Mouse (Mus musculus) hematopoietic stem cell, adult 5-6 weeks (primary cell): ENCODE measurements at regions not wholly inside any gene's neighbourhood (a gene's known extent, or its start where the extent isn't known, plus 50 kb on each side); places are given as distances from the start of the nearest gene placed in this dataset.
"Not testable (repeated sequence)": the region's sequence is repeated elsewhere in the genome, so short reads cannot be mapped to it uniquely, and the experiment has no call there.

Experiments
- ATAC-seq, 2 experiments: fragments of 125-278 bp in 1 of 2; replicated peaks in 1 of 2; 2 replicates each; pipeline ENCODE4 v1.8.0; 2016 to 2017; ENCODE audit warnings: inconsistent platforms in 2 of 2, mild to moderate bottlenecking in 2 of 2, moderate number of reproducible peaks in 2 of 2, low read depth in 1 of 2, moderate TSS enrichment in 1 of 2; ENCODE audit not compliant: low FRiP score in 2 of 2, poor library complexity in 2 of 2, severe bottlenecking in 2 of 2, insufficient read depth in 1 of 2, low TSS enrichment in 1 of 2

- not testable (repeated sequence) for ATAC-seq
Measured at GRCm38 (mm10) chr3:21735688-21736087, 340.8 kb upstream of the Tbl1xr1 start.

- no peak for ATAC-seq
Measured at GRCm38 (mm10) chr3:21739720-21740119, 336.7 kb upstream of the Tbl1xr1 start.

- ATAC-seq: no peak
Measured at GRCm38 (mm10) chr3:21744107-21744506, 332.3 kb upstream of the Tbl1xr1 start.

- ATAC-seq: no peak
Measured at GRCm38 (mm10) chr3:21760516-21761218, 315.8 kb upstream of the Tbl1xr1 start.

- no peak for ATAC-seq
Measured at GRCm38 (mm10) chr3:21761219-21761600, 315.2 kb upstream of the Tbl1xr1 start.

- ATAC-seq: peak; percentile 62 to 80
Measured at GRCm38 (mm10) chr3:21761909-21762308, 314.5 kb upstream of the Tbl1xr1 start.

GRCm38 (mm10) chr3:21768081-21768480, 308.4 kb upstream of the Tbl1xr1 start:
- no peak for ATAC-seq

GRCm38 (mm10) chr3:21769920-21770547, 306.4 kb upstream of the Tbl1xr1 start:
- no peak for ATAC-seq

GRCm38 (mm10) chr3:21771752-21772298, 304.6 kb upstream of the Tbl1xr1 start:
- no peak for ATAC-seq

- no peak for ATAC-seq
Measured at GRCm38 (mm10) chr3:21774172-21774842, 302.1 kb upstream of the Tbl1xr1 start.

- ATAC-seq: no peak
Measured at GRCm38 (mm10) chr3:21778789-21779188, 297.7 kb upstream of the Tbl1xr1 start.

GRCm38 (mm10) chr3:21791983-21792631, 284.3 kb upstream of the Tbl1xr1 start:
- ATAC-seq: no peak

- ATAC-seq: no peak
Measured at GRCm38 (mm10) chr3:21798139-21798538, 278.3 kb upstream of the Tbl1xr1 start.

- not testable (repeated sequence) for ATAC-seq
Measured at GRCm38 (mm10) chr3:21803886-21804285, 272.6 kb upstream of the Tbl1xr1 start.

- ATAC-seq: peak; percentile 47 to 83; a peak in 2 of 4 replicates
Measured at GRCm38 (mm10) chr3:21806494-21807157, 269.8 kb upstream of the Tbl1xr1 start.

GRCm38 (mm10) chr3:21808539-21808938, 267.9 kb upstream of the Tbl1xr1 start:
- peak in 1 of 2 experiments; percentile 65; a peak in 2 of 4 replicates for ATAC-seq

- no peak for ATAC-seq
Measured at GRCm38 (mm10) chr3:21809769-21810470, 266.5 kb upstream of the Tbl1xr1 start.
